Mouse (Mus musculus) hindbrain, embryonic 11.5 days (tissue): ENCODE results near the gene Sectm1b. TPM values are rescaled to one million over a fixed set of nuclear protein-coding genes. Genes with fewer than 3 reads are reported as not detected.

ENCODE experiments used
- ATAC-seq: fragments of 200-750 bp; cut with Nextera tagmentation; 2 replicates; pipeline ENCODE4 v1.8.0; 2017; ENCODE audit warnings: mild to moderate bottlenecking, moderate TSS enrichment, moderate library complexity; ENCODE audit not compliant: low FRiP score
- DNase-seq: peaks from one replicate; pipeline ENCODE4 v3.0.0-alpha.2; 2015; ENCODE audit warnings: low spot score
- H3K27ac ChIP-seq: fragments of 300-500 bp; sonication (generic); 2 replicates; pipeline ENCODE4 v1.5.1; 2014; ENCODE audit warnings: mild to moderate bottlenecking, low read depth, low read length
- H3K27me3 ChIP-seq: fragments of 300-500 bp; sonication (generic); 2 replicates; pipeline ENCODE4 v1.6.1; 2014; ENCODE audit warnings: mild to moderate bottlenecking, low read length, moderate library complexity, mixed read lengths; ENCODE audit not compliant: control insufficient read depth, insufficient read depth
- H3K36me3 ChIP-seq: fragments of 300-500 bp; sonication (generic); 2 replicates; pipeline ENCODE4 v1.6.1; 2014; ENCODE audit warnings: mild to moderate bottlenecking, low read length, moderate library complexity, mixed read lengths; ENCODE audit not compliant: control insufficient read depth, insufficient read depth
- H3K4me1 ChIP-seq: fragments of 300-500 bp; sonication (generic); replicated peaks from 2 replicates; pipeline ENCODE4 v1.6.1; 2014; ENCODE audit warnings: low read length, mixed read lengths; ENCODE audit not compliant: control insufficient read depth, insufficient read depth
- H3K4me2 ChIP-seq: fragments of 300-500 bp; sonication (generic); replicated peaks from 2 replicates; pipeline ENCODE4 v1.6.1; 2014; ENCODE audit warnings: mild to moderate bottlenecking, low read depth, low read length
- H3K4me3 ChIP-seq: fragments of 300-500 bp; sonication (generic); 2 replicates; pipeline ENCODE4 v1.5.1; 2014; ENCODE audit warnings: low read depth, low read length
- H3K9ac ChIP-seq: fragments of 300-500 bp; sonication (generic); 2 replicates; pipeline ENCODE4 v1.6.1; 2014; ENCODE audit warnings: low read depth, low read length
- H3K9me3 ChIP-seq: fragments of 300-500 bp; sonication (generic); 2 replicates; pipeline ENCODE4 v1.6.1; 2016; ENCODE audit warnings: low read length; ENCODE audit not compliant: control insufficient read depth
- WGBS: fragments of 180-500 bp; shearing (Covaris S2); extraction: QIAGEN DNeasy Blood & Tissue Kit; methylation state at CpG from one replicate; pipeline ENCODE4 v1.1.7; 2014; 5-methylcytosine and 5-hydroxymethylcytosine counted together
- polyA plus RNA-seq: library from polyadenylated mRNA; unstranded; fragments of >200 nt; fragmentation: Nextera tagmentation; extraction: Ambion mirVana; gene quantifications from 2 replicates; pipeline ENCODE4 v1.2.1, GENCODE M21; 2014

Gene Sectm1b
- polyA plus RNA-seq, 1 experiment from 2014 or later, result not detected

- no peaks in the 10 kb centered on the region for H3K4me1 ChIP-seq
- no peaks in the 10 kb centered on the region for H3K9me3 ChIP-seq
- no peaks in the 10 kb centered on the region for H3K27me3 ChIP-seq
- no peaks in the 10 kb centered on the region for H3K36me3 ChIP-seq
- no peak overlapping the region for H3K27ac ChIP-seq
- no peak overlapping the region for H3K4me3 ChIP-seq
- H3K4me2 ChIP-seq, result no peak overlapping the region
- ATAC-seq, result no peak
- no peak for DNase-seq
- 89% methylated on average over 4 of the region's 4 CpGs for WGBS
- no peak overlapping the region for H3K9ac ChIP-seq
These were observed 3.9 kb downstream of the Sectm1b start for GRCm38 (mm10) chr11:121059471-121059870.

GRCm38 (mm10) chr11:121058956-121059355 lies 4.4 kb downstream of the Sectm1b start:
- Histone ChIP-seq H3K9ac (no peak overlapping the region), H3K27ac (no peak overlapping the region), H3K4me1 (no peaks in the 10 kb centered on the region), H3K9me3 (no peaks in the 10 kb centered on the region), H3K4me2 (no peak overlapping the region), H3K27me3 (no peaks in the 10 kb centered on the region), H3K4me3 (no peak overlapping the region), H3K36me3 (no peaks in the 10 kb centered on the region)
- 87% methylated on average over 4 of the region's 4 CpGs for WGBS
- DNase-seq (no peak), ATAC-seq (no peak)

- 83% methylated on average over 5 of the region's 5 CpGs for WGBS
- H3K27me3 ChIP-seq, result no peaks in the 10 kb centered on the region
- ATAC-seq (no peak), DNase-seq (no peak)
- H3K36me3 ChIP-seq, result no peaks in the 10 kb centered on the region
- no peaks in the 10 kb centered on the region for H3K9me3 ChIP-seq
- H3K27ac ChIP-seq, result no peak overlapping the region
- no peak overlapping the region for H3K9ac ChIP-seq
- H3K4me1 ChIP-seq, result no peaks in the 10 kb centered on the region
- H3K4me3 ChIP-seq, result no peak overlapping the region
- H3K4me2 ChIP-seq, result no peak overlapping the region
These were observed 5.2 kb downstream of the Sectm1b start for GRCm38 (mm10) chr11:121058122-121058521.

- Histone ChIP-seq H3K4me2 (no peak overlapping the region), H3K9ac (no peak overlapping the region), H3K4me3 (no peak overlapping the region), H3K36me3 (no peaks in the 10 kb centered on the region), H3K9me3 (no peaks in the 10 kb centered on the region), H3K4me1 (no peaks in the 10 kb centered on the region), H3K27ac (no peak overlapping the region), H3K27me3 (no peaks in the 10 kb centered on the region)
- 67% methylated on average over 7 of the region's 7 CpGs for WGBS
- DNase-seq, result no peak
- no peak for ATAC-seq
These were observed 6.7 kb downstream of the Sectm1b start for GRCm38 (mm10) chr11:121056536-121057236.

GRCm38 (mm10) chr11:121053536-121053935 lies 9.8 kb downstream of the Sectm1b start:
- H3K4me1 ChIP-seq, result no peaks in the 10 kb centered on the region
- H3K4me2 ChIP-seq, result no peak overlapping the region
- ATAC-seq (no peak), DNase-seq (peak; percentile 92)
- no peak overlapping the region for H3K4me3 ChIP-seq
- no peaks in the 10 kb centered on the region for H3K36me3 ChIP-seq
- H3K9me3 ChIP-seq, result no peaks in the 10 kb centered on the region
- no peak overlapping the region for H3K27ac ChIP-seq
- H3K9ac ChIP-seq, result no peak overlapping the region
- H3K27me3 ChIP-seq, result no peaks in the 10 kb centered on the region
- WGBS, result 15% methylated on average over 8 of the region's 8 CpGs

- DNase-seq (no peak), ATAC-seq (no peak)
- H3K27me3 ChIP-seq, result no peaks in the 10 kb centered on the region
- H3K36me3 ChIP-seq, result no peaks in the 10 kb centered on the region
- no peak overlapping the region for H3K4me2 ChIP-seq
- no peak overlapping the region for H3K9ac ChIP-seq
- H3K4me1 ChIP-seq, result no peaks in the 10 kb centered on the region
- WGBS, result 70% methylated on average over 4 of the region's 4 CpGs
- H3K9me3 ChIP-seq, result no peaks in the 10 kb centered on the region
- no peak overlapping the region for H3K27ac ChIP-seq
- no peak overlapping the region for H3K4me3 ChIP-seq
These were observed 11.0 kb downstream of the Sectm1b start for GRCm38 (mm10) chr11:121052387-121052786.

- Histone ChIP-seq H3K9ac (no peak overlapping the region), H3K9me3 (no peaks in the 10 kb centered on the region), H3K4me3 (no peak overlapping the region), H3K4me1 (no peaks in the 10 kb centered on the region), H3K36me3 (no peaks in the 10 kb centered on the region), H3K27me3 (no peaks in the 10 kb centered on the region), H3K4me2 (no peak overlapping the region), H3K27ac (no peak overlapping the region)
- WGBS, result 59% methylated on average over 1 of the region's 1 CpGs
- no peak for ATAC-seq
- DNase-seq, result no peak
These were observed 11.6 kb downstream of the Sectm1b start for GRCm38 (mm10) chr11:121051793-121052192.

GRCm38 (mm10) chr11:121049840-121050239 lies 13.5 kb downstream of the Sectm1b start:
- no peak overlapping the region for H3K4me2 ChIP-seq
- WGBS, result 70% methylated on average over 1 of the region's 1 CpGs

GRCm38 (mm10) chr11:121047826-121048399 lies 15.5 kb downstream of the Sectm1b start:
- DNase-seq, result peak; percentile 31
- Histone ChIP-seq H3K9ac (no peak overlapping the region), H3K4me2 (no peak overlapping the region), H3K9me3 (no peaks in the 10 kb centered on the region), H3K4me1 (no peaks in the 10 kb centered on the region), H3K4me3 (no peak overlapping the region), H3K27ac (no peak overlapping the region), H3K36me3 (no peaks in the 10 kb centered on the region), H3K27me3 (no peaks in the 10 kb centered on the region)
- ATAC-seq, result no peak
- 60% methylated on average over 2 of the region's 2 CpGs for WGBS

More at GRCm38 (mm10) chr11:121049840-121050239, 13.5 kb downstream of the Sectm1b start:
- H3K9ac ChIP-seq, result no peak overlapping the region
- H3K4me1 ChIP-seq, result no peaks in the 10 kb centered on the region
- H3K4me3 ChIP-seq, result no peak overlapping the region
- no peak overlapping the region for H3K27ac ChIP-seq
- no peak for DNase-seq
- H3K9me3 ChIP-seq, result no peaks in the 10 kb centered on the region
- no peaks in the 10 kb centered on the region for H3K27me3 ChIP-seq
- no peaks in the 10 kb centered on the region for H3K36me3 ChIP-seq
- no peak for ATAC-seq
